Mouse (Mus musculus) MEL (cell line): ENCODE results near the gene Frmpd4.

Experiments
- CTCF ChIP-seq, 3 experiments: IDR thresholded peaks in 2 of 3; conservative IDR thresholded peaks in 1 of 3; 2 replicates each; pipeline ENCODE4 v1.5.1; 2011 to 2012; ENCODE audit warnings: low read length in 3 of 3, low read depth in 2 of 3, mild to moderate bottlenecking in 2 of 3, improper control_type of control experiment in 1 of 3, inconsistent platforms in 1 of 3, mixed read lengths in 1 of 3, moderate library complexity in 1 of 3; ENCODE audit not compliant: control insufficient read depth in 1 of 3, insufficient read depth in 1 of 3, poor library complexity in 1 of 3, severe bottlenecking in 1 of 3
- TAL1 ChIP-seq: IDR thresholded peaks from 2 replicates; pipeline ENCODE4 v1.6.1; 2012; ENCODE audit warnings: mild to moderate bottlenecking, inconsistent platforms, low read length, moderate library complexity, mixed read lengths

- no peak for TF ChIP-seq CTCF (IDR thresholded peaks at IDR 0.05 in 2 of 3, conservative IDR thresholded peaks at IDR 0.05 in 1 of 3; ENCODE audit: control insufficient read depth in 1 of 3, insufficient read depth in 1 of 3, low read depth in 2 of 3, low read length in 3 of 3, poor library complexity in 1 of 3, severe bottlenecking in 1 of 3)
- no peak for TF ChIP-seq TAL1
Observed at GRCm38 (mm10) chrX:167783526-167783925, 793.5 kb downstream of the Frmpd4 start.
